Mouse (Mus musculus) hematopoietic multipotent progenitor cell, adult 10-12 weeks (in vitro differentiated cells): ENCODE data around the gene Shisal1. TPM values are rescaled to one million over a fixed set of nuclear protein-coding genes. Genes with fewer than 3 reads are reported as not detected.

Source experiments
- polyA plus RNA-seq: library from polyadenylated mRNA; stranded (reverse); fragments of >175 nt; gene quantifications from 2 replicates; pipeline ENCODE4 v1.2.3, GENCODE M21; 2012; ENCODE audit warnings: low replicate concordance

Shisal1 gene
- not detected in 2 replicates for polyA plus RNA-seq

DNA sequence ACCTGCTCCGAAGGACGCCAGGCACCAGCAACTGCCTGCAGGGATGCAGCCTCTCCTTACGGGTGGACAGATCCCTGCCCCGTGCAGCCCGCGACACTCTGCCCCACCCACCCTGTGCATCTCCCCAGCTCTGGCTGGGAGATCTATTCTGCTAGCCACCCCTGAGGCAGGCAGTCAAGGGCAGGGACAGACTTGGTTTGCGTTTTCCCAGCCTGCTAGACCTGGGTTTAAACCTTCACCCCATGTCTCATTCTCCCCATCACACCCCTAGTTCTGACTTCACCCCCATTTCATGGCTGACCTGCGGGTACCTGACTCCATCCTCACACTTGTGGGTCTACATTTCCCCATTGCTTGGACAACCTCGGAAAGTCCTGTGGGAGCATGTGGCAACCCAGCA is at the start of gene Shisal1:
Gene Shisal1, minus strand, starts transcription at position 101 of the 400 bp plus-strand sequence.

Other genes with a start within 250 kb of the Shisal1 start
- gene Parvb, start 215.1 kb downstream of the Shisal1 start, polyA plus RNA-seq: 4.2 and 10.6 TPM in 2 replicates
- gene Parvg, start 123.1 kb downstream of the Shisal1 start, polyA plus RNA-seq: 30.2 and 79.7 TPM in 2 replicates
- gene Rtl6, start 110.7 kb upstream of the Shisal1 start, polyA plus RNA-seq: 9.4 and 13.2 TPM in 2 replicates
- gene Prr5, start 222.5 kb upstream of the Shisal1 start, polyA plus RNA-seq: 171 and 268 TPM in 2 replicates